Mouse (Mus musculus) MEL (cell line): ENCODE measurements around the gene Ap5z1. TPM values are rescaled to one million over a fixed set of nuclear protein-coding genes. Genes with fewer than 3 reads are reported as not detected.

Experiments
- DNase-seq: peaks from one replicate; pipeline ENCODE4 v3.0.0; 2011; ENCODE audit warnings: low read depth, low spot score
- H3K27ac ChIP-seq: 2 replicates; pipeline ENCODE4 v1.5.1; 2012; ENCODE audit warnings: low read depth, mild to moderate bottlenecking, control low read depth, low read length, moderate library complexity; ENCODE audit not compliant: control insufficient read depth
- H3K27me3 ChIP-seq, 2 experiments: fragments of 150-350 bp in 1 of 2; sonication (generic) in 1 of 2; 2 replicates each; pipeline ENCODE4 v1.6.1; 2012; ENCODE audit warnings: low read length in 2 of 2, mild to moderate bottlenecking in 2 of 2, improper control_type of control experiment in 1 of 2, moderate library complexity in 1 of 2; ENCODE audit not compliant: insufficient read depth in 2 of 2, control insufficient read depth in 1 of 2
- H3K36me3 ChIP-seq, 2 experiments: 2 replicates each; pipeline ENCODE4 v1.6.1; 2012 to 2014; ENCODE audit warnings: low read length in 2 of 2, improper control_type of control experiment in 1 of 2, inconsistent platforms in 1 of 2, mild to moderate bottlenecking in 1 of 2; ENCODE audit not compliant: insufficient read depth in 2 of 2, control insufficient read depth in 1 of 2
- H3K4me1 ChIP-seq, 2 experiments: fragments of 150-350 bp in 1 of 2; sonication (generic) in 1 of 2; 2 replicates each; pipeline ENCODE4 v1.6.1; 2012; ENCODE audit warnings: low read length in 2 of 2, improper control_type of control experiment in 1 of 2, mild to moderate bottlenecking in 1 of 2; ENCODE audit not compliant: insufficient read depth in 2 of 2, control insufficient read depth in 1 of 2
- H3K4me3 ChIP-seq, 2 experiments: fragments of 150-350 bp in 1 of 2; sonication (generic) in 1 of 2; 2 replicates each; pipeline ENCODE4 v1.5.1; 2012; ENCODE audit warnings: low read depth in 2 of 2, low read length in 2 of 2, mild to moderate bottlenecking in 2 of 2, moderate library complexity in 2 of 2, control low read depth in 1 of 2, improper control_type of control experiment in 1 of 2; ENCODE audit not compliant: control insufficient read depth in 1 of 2, insufficient read depth in 1 of 2
- H3K79me2 ChIP-seq: 2 replicates; pipeline ENCODE4 v1.6.1; 2012; ENCODE audit warnings: mild to moderate bottlenecking, low read length, moderate library complexity; ENCODE audit not compliant: control insufficient read depth, poor library complexity, insufficient read depth
- H3K9ac ChIP-seq: 2 replicates; pipeline ENCODE4 v1.6.1; 2012; ENCODE audit warnings: low read depth, mild to moderate bottlenecking, control low read depth, low read length, moderate library complexity; ENCODE audit not compliant: control insufficient read depth, poor library complexity, severe bottlenecking
- H3K9me3 ChIP-seq: fragments of 150-350 bp; sonication (generic); replicated peaks from 2 replicates; pipeline ENCODE4 v1.6.1; 2012; ENCODE audit warnings: mild to moderate bottlenecking, low read length, improper control_type of control experiment, moderate library complexity; ENCODE audit not compliant: insufficient read depth
- BHLHE40 ChIP-seq: IDR thresholded peaks from 2 replicates; pipeline ENCODE4 v1.6.1; 2012; ENCODE audit warnings: low read depth, mild to moderate bottlenecking, inconsistent platforms, low read length, improper control_type of control experiment, borderline replicate concordance
- CHD1 ChIP-seq: IDR thresholded peaks from 2 replicates; pipeline ENCODE4 v1.6.1; 2012; ENCODE audit warnings: low read depth, mild to moderate bottlenecking, inconsistent platforms, low read length, improper control_type of control experiment
- CHD2 ChIP-seq: IDR thresholded peaks from 2 replicates; pipeline ENCODE4 v1.6.1; 2011; ENCODE audit warnings: low read length, improper control_type of control experiment
- CTCF ChIP-seq, 3 experiments: IDR thresholded peaks in 2 of 3; conservative IDR thresholded peaks in 1 of 3; 2 replicates each; pipeline ENCODE4 v1.5.1; 2011 to 2012; ENCODE audit warnings: low read length in 3 of 3, low read depth in 2 of 3, mild to moderate bottlenecking in 2 of 3, improper control_type of control experiment in 1 of 3, inconsistent platforms in 1 of 3, mixed read lengths in 1 of 3, moderate library complexity in 1 of 3; ENCODE audit not compliant: control insufficient read depth in 1 of 3, insufficient read depth in 1 of 3, poor library complexity in 1 of 3, severe bottlenecking in 1 of 3
- E2F4 ChIP-seq: IDR thresholded peaks from 2 replicates; pipeline ENCODE4 v1.6.1; 2011; ENCODE audit warnings: low read depth, low read length, improper control_type of control experiment, borderline replicate concordance
- ELF1 ChIP-seq: IDR thresholded peaks from 2 replicates; pipeline ENCODE4 v1.6.1; 2014; ENCODE audit warnings: low read depth, mild to moderate bottlenecking, inconsistent platforms, low read length, improper control_type of control experiment, moderate library complexity
- EP300 ChIP-seq, 2 experiments: IDR thresholded peaks; 2 replicates each; pipeline ENCODE4 v1.6.1; 2011; ENCODE audit warnings: improper control_type of control experiment in 2 of 2, low read length in 2 of 2, low read depth in 1 of 2, mild to moderate bottlenecking in 1 of 2
- GABPA ChIP-seq: IDR thresholded peaks from 2 replicates; pipeline ENCODE4 v1.6.1; 2012; ENCODE audit warnings: low read depth, mild to moderate bottlenecking, inconsistent platforms, low read length, improper control_type of control experiment, moderate library complexity
- GATA1 ChIP-seq: IDR thresholded peaks from 2 replicates; pipeline ENCODE4 v1.6.1; 2011; ENCODE audit warnings: low read depth, low read length, improper control_type of control experiment
- HCFC1 ChIP-seq: IDR thresholded peaks from 2 replicates; pipeline ENCODE4 v1.6.1; 2012; ENCODE audit warnings: low read depth, mild to moderate bottlenecking, inconsistent platforms, low read length, improper control_type of control experiment, moderate library complexity
- JUND ChIP-seq: IDR thresholded peaks from 2 replicates; pipeline ENCODE4 v1.6.1; 2011; ENCODE audit warnings: low read depth, mild to moderate bottlenecking, improper control_type of control experiment, low read length
- KAT2A ChIP-seq: conservative IDR thresholded peaks from 2 replicates; pipeline ENCODE4 v1.6.1; 2012; ENCODE audit warnings: low read depth, low read length, improper control_type of control experiment, inconsistent platforms
- MAFK ChIP-seq: IDR thresholded peaks from 2 replicates; pipeline ENCODE4 v1.6.1; 2011; ENCODE audit warnings: low read depth, mild to moderate bottlenecking, low read length, improper control_type of control experiment, borderline replicate concordance
- MAX ChIP-seq: IDR thresholded peaks from 2 replicates; pipeline ENCODE4 v1.6.1; 2011; ENCODE audit warnings: low read length, improper control_type of control experiment
- MXI1 ChIP-seq: IDR thresholded peaks from 2 replicates; pipeline ENCODE4 v1.6.1; 2011; ENCODE audit warnings: mild to moderate bottlenecking, low read depth, low read length, improper control_type of control experiment
- MYC ChIP-seq: IDR thresholded peaks from 2 replicates; pipeline ENCODE4 v1.6.1; 2011; ENCODE audit warnings: low read depth, mild to moderate bottlenecking, low read length, improper control_type of control experiment, moderate library complexity
- NELFE ChIP-seq: IDR thresholded peaks from 2 replicates; pipeline ENCODE4 v1.6.1; 2011; ENCODE audit warnings: low read depth, low read length, improper control_type of control experiment
- NRF1 ChIP-seq: IDR thresholded peaks from 2 replicates; pipeline ENCODE4 v1.6.1; 2014; ENCODE audit warnings: low read depth, mild to moderate bottlenecking, inconsistent platforms, low read length, improper control_type of control experiment, moderate library complexity; ENCODE audit not compliant: poor library complexity, insufficient read depth, severe bottlenecking
- POLR2A ChIP-seq, 2 experiments: IDR thresholded peaks; 2 replicates each; pipeline ENCODE4 v1.6.1; 2011 to 2012; ENCODE audit warnings: low read length in 2 of 2, mild to moderate bottlenecking in 2 of 2, control low read depth in 1 of 2, improper control_type of control experiment in 1 of 2, low read depth in 1 of 2, moderate library complexity in 1 of 2; ENCODE audit not compliant: control insufficient read depth in 1 of 2, insufficient read depth in 1 of 2, poor library complexity in 1 of 2
- POLR2AphosphoS2 ChIP-seq: IDR thresholded peaks from 2 replicates; pipeline ENCODE4 v1.6.1; 2011; ENCODE audit warnings: low read length, improper control_type of control experiment
- POLR2AphosphoS5 ChIP-seq: IDR thresholded peaks from 2 replicates; pipeline ENCODE4 v1.6.1; 2012; ENCODE audit warnings: low read depth, borderline replicate concordance, mild to moderate bottlenecking, inconsistent platforms, low read length, moderate library complexity, mixed read lengths
- RCOR1 ChIP-seq: IDR thresholded peaks from 2 replicates; pipeline ENCODE4 v1.6.1; 2012; ENCODE audit warnings: low read depth, mild to moderate bottlenecking, inconsistent platforms, low read length, improper control_type of control experiment
- SIN3A ChIP-seq: IDR thresholded peaks from 2 replicates; pipeline ENCODE4 v1.6.1; 2012; ENCODE audit warnings: low read length, improper control_type of control experiment, inconsistent platforms
- TAL1 ChIP-seq: IDR thresholded peaks from 2 replicates; pipeline ENCODE4 v1.6.1; 2012; ENCODE audit warnings: mild to moderate bottlenecking, inconsistent platforms, low read length, moderate library complexity, mixed read lengths
- TBP ChIP-seq: IDR thresholded peaks from 2 replicates; pipeline ENCODE4 v1.8.0; 2011; ENCODE audit warnings: low read depth, low read length, improper control_type of control experiment
- TCF12 ChIP-seq: IDR thresholded peaks from 2 replicates; pipeline ENCODE4 v1.6.1; 2014; ENCODE audit warnings: low read depth, mild to moderate bottlenecking, inconsistent platforms, low read length, improper control_type of control experiment, moderate library complexity
- UBTF ChIP-seq: IDR thresholded peaks from 2 replicates; pipeline ENCODE4 v1.6.1; 2012; ENCODE audit warnings: low read depth, mild to moderate bottlenecking, inconsistent platforms, low read length, improper control_type of control experiment, moderate library complexity, borderline replicate concordance; ENCODE audit not compliant: insufficient read depth
- USF1 ChIP-seq: IDR thresholded peaks from 2 replicates; pipeline ENCODE4 v1.6.1; 2014; ENCODE audit warnings: low read depth, mild to moderate bottlenecking, inconsistent platforms, low read length, improper control_type of control experiment, moderate library complexity
- ZMIZ1 ChIP-seq: IDR thresholded peaks from 2 replicates; pipeline ENCODE4 v1.6.1; 2012; ENCODE audit warnings: low read depth, mild to moderate bottlenecking, inconsistent platforms, low read length, improper control_type of control experiment, moderate library complexity
- ZNF384 ChIP-seq: IDR thresholded peaks from 2 replicates; pipeline ENCODE4 v1.6.1; 2012; ENCODE audit warnings: low read depth, mild to moderate bottlenecking, inconsistent platforms, low read length, improper control_type of control experiment
- polyA plus RNA-seq, 2 experiments: library from polyadenylated mRNA; stranded (reverse) in 1 of 2; unstranded in 1 of 2; fragments of >175 nt in 1 of 2; fragments of >200 nt in 1 of 2; gene quantifications; 2 replicates each; pipeline versions ENCODE4 v1.2.1 to v1.2.4; 2012; ENCODE audit warnings: low replicate concordance in 2 of 2, low read depth in 1 of 2; ENCODE audit not compliant: insufficient read length in 2 of 2, insufficient read depth in 1 of 2, missing spikeins in 1 of 2
- total RNA-seq: library from RNA; depleted of rRNA; stranded (reverse); fragments of 300-350 nt; gene quantifications from 2 replicates; pipeline ENCODE4 v1.2.3, GENCODE M21; 2012

Ap5z1 gene
- total and polyA plus RNA-seq, 3 experiments, result 4.4 to 13.5 TPM; not detected in 1

- no peaks in the 10 kb centered on the region for H3K27me3 ChIP-seq
- no peaks in the 10 kb centered on the region for H3K79me2 ChIP-seq
- TF ChIP-seq ZMIZ1 (no peak), MAFK (no peak), CHD1 (no peak), NRF1 (no peak), MYC (no peak), KAT2A (no peak), UBTF (no peak), ELF1 (no peak), EP300 (IDR thresholded peaks at IDR 0.05; ENCODE audit: low read depth in 1 of 2, low read length in 2 of 2) (no peak), POLR2AphosphoS5 (no peak), CHD2 (no peak), CTCF (IDR thresholded peaks at IDR 0.05 in 2 of 3, conservative IDR thresholded peaks at IDR 0.05 in 1 of 3; ENCODE audit: control insufficient read depth in 1 of 3, insufficient read depth in 1 of 3, low read depth in 2 of 3, low read length in 3 of 3, poor library complexity in 1 of 3, severe bottlenecking in 1 of 3) (no peak), USF1 (no peak), POLR2A (IDR thresholded peaks at IDR 0.05; ENCODE audit: control insufficient read depth in 1 of 2, insufficient read depth in 1 of 2, low read depth in 1 of 2, low read length in 2 of 2, poor library complexity in 1 of 2) (no peak)
- TF ChIP-seq, all 39 proteins: peak for 0
- Histone ChIP-seq H3K27ac (no peak overlapping the region), H3K9me3 (no peaks in the 10 kb centered on the region), H3K4me3 (no peak overlapping the region), H3K36me3 (no peaks in the 10 kb centered on the region), H3K4me1 (no peaks in the 10 kb centered on the region), H3K9ac (no peak overlapping the region)
- DNase-seq, result no peak
Observed at GRCm38 (mm10) chr5:142500918-142501317, 37.2 kb downstream of the Ap5z1 start.

GRCm38 (mm10) chr5:142502414-142502813 is 38.7 kb downstream of the Ap5z1 start:
- H3K27ac ChIP-seq, result no peak overlapping the region
- no peaks in the 10 kb centered on the region for H3K27me3 ChIP-seq
- peak; percentile 82 for DNase-seq
- peak; percentile 61; the same call in 1 of the 2 replicates for TF ChIP-seq MAX
- TF ChIP-seq CHD2, result no peak
- TF ChIP-seq USF1, result peak; percentile 68
- no peak for TF ChIP-seq MAFK
- TF ChIP-seq BHLHE40, result no peak
- no peak for TF ChIP-seq HCFC1
- peak; percentile 78 to 85 (median 80) for TF ChIP-seq CTCF (IDR thresholded peaks at IDR 0.05 in 2 of 3, conservative IDR thresholded peaks at IDR 0.05 in 1 of 3; ENCODE audit: control insufficient read depth in 1 of 3, insufficient read depth in 1 of 3, low read depth in 2 of 3, low read length in 3 of 3, poor library complexity in 1 of 3, severe bottlenecking in 1 of 3)
- no peak for TF ChIP-seq ELF1
- TF ChIP-seq GATA1, result no peak
- TF ChIP-seq SIN3A, result no peak
- 0 out of 2 replicates have a peak, but pooled peaks have one; percentile 37 for TF ChIP-seq MYC
- TF ChIP-seq TAL1, result no peak
- TF ChIP-seq MXI1, result no peak
- no peak for TF ChIP-seq CHD1
- no peak for TF ChIP-seq TBP
- no peak for TF ChIP-seq ZMIZ1
- TF ChIP-seq EP300 (IDR thresholded peaks at IDR 0.05; ENCODE audit: low read depth in 1 of 2, low read length in 2 of 2), result no peak
- no peak for TF ChIP-seq RCOR1
- TF ChIP-seq UBTF, result no peak
- no peak for TF ChIP-seq TCF12
- TF ChIP-seq GABPA, result no peak
- TF ChIP-seq ZNF384, result no peak
- no peak for TF ChIP-seq POLR2AphosphoS2
- no peak for TF ChIP-seq POLR2AphosphoS5
- no peak for TF ChIP-seq NRF1
- TF ChIP-seq JUND, result no peak
- TF ChIP-seq NELFE, result no peak
- no peak for TF ChIP-seq E2F4

More at GRCm38 (mm10) chr5:142502414-142502813, 38.7 kb downstream of the Ap5z1 start:
- H3K9me3 ChIP-seq, result no peaks in the 10 kb centered on the region
- no peaks in the 10 kb centered on the region for H3K4me1 ChIP-seq
- H3K4me3 ChIP-seq, result no peak overlapping the region
- H3K79me2 ChIP-seq, result no peaks in the 10 kb centered on the region
- no peaks in the 10 kb centered on the region for H3K36me3 ChIP-seq
- H3K9ac ChIP-seq, result no peak overlapping the region
